Mouse (Mus musculus): Measurements from ENCODE around the gene Nrde2.
A peak's percentile ranks its signal among the peaks of the same experiment; 100 is the strongest.
"Not testable (repeated sequence)": the region's sequence is repeated elsewhere in the genome, so short reads cannot be mapped to it uniquely, and the experiment has no call there.

The Nrde2 gene

GRCm38 (mm10) chr12:100159261-100159975 lies at the start of gene Nrde2:
Gene Nrde2, minus strand, starts transcription at chr12:100159653.
- peak; percentile 86 to 90 for DNase-seq (ENCODE audit: low spot score in 2 of 2)

- DNase-seq (ENCODE audit: low spot score in 2 of 2) = no peak
These were observed 47.5 kb upstream of the Nrde2 start for GRCm38 (mm10) chr12:100206926-100207325.

- no peak for DNase-seq (ENCODE audit: low spot score in 2 of 2)
These were observed 47.1 kb upstream of the Nrde2 start for GRCm38 (mm10) chr12:100206521-100206920.

GRCm38 (mm10) chr12:100205156-100205555 lies 45.7 kb upstream of the Nrde2 start:
- DNase-seq (ENCODE audit: low spot score in 2 of 2) = no peak

- DNase-seq (ENCODE audit: low spot score in 2 of 2) = no peak
These were observed 44.3 kb upstream of the Nrde2 start for GRCm38 (mm10) chr12:100203759-100204158.

GRCm38 (mm10) chr12:100201838-100202237 lies 42.4 kb upstream of the Nrde2 start:
- peak; percentile 87 to 93 for DNase-seq (ENCODE audit: low spot score in 2 of 2)

- DNase-seq (ENCODE audit: low spot score in 2 of 2) = no peak
These were observed 41.9 kb upstream of the Nrde2 start for GRCm38 (mm10) chr12:100201363-100201711.

- DNase-seq (ENCODE audit: low spot score in 2 of 2) = peak in 1 of 2 experiments; percentile 57
These were observed 41.4 kb upstream of the Nrde2 start for GRCm38 (mm10) chr12:100200645-100201362.

GRCm38 (mm10) chr12:100199891-100200644 lies 40.6 kb upstream of the Nrde2 start:
- peak; percentile 59 to 64 for DNase-seq (ENCODE audit: low spot score in 2 of 2)

GRCm38 (mm10) chr12:100198967-100199660 lies 39.7 kb upstream of the Nrde2 start, which contains the start of gene Calm1:
Gene Calm1, plus strand, starts transcription at chr12:100199435.
- DNase-seq (ENCODE audit: low spot score in 2 of 2) = peak; percentile 91 to 93

- DNase-seq (ENCODE audit: low spot score in 2 of 2) = no peak
These were observed 37.3 kb upstream of the Nrde2 start for GRCm38 (mm10) chr12:100196786-100197185.

- no peak for DNase-seq (ENCODE audit: low spot score in 2 of 2)
These were observed 34.7 kb upstream of the Nrde2 start for GRCm38 (mm10) chr12:100194181-100194580.

GRCm38 (mm10) chr12:100190802-100191201 lies 31.3 kb upstream of the Nrde2 start:
- no peak for DNase-seq (ENCODE audit: low spot score in 2 of 2)

- peak; percentile 29 to 35 for DNase-seq (ENCODE audit: low spot score in 2 of 2)
These were observed 28.4 kb upstream of the Nrde2 start for GRCm38 (mm10) chr12:100187756-100188430.

GRCm38 (mm10) chr12:100187013-100187755 lies 27.7 kb upstream of the Nrde2 start:
- peak; percentile 97 to 99 for DNase-seq (ENCODE audit: low spot score in 2 of 2)

- peak in 1 of 2 experiments; percentile 28 for DNase-seq (ENCODE audit: low spot score in 2 of 2)
These were observed 26.9 kb upstream of the Nrde2 start for GRCm38 (mm10) chr12:100186376-100186775.

GRCm38 (mm10) chr12:100185897-100186296 lies 26.4 kb upstream of the Nrde2 start:
- DNase-seq (ENCODE audit: low spot score in 2 of 2) = no peak

- not testable (repeated sequence) for DNase-seq (ENCODE audit: low spot score in 2 of 2)
These were observed 25.5 kb upstream of the Nrde2 start for GRCm38 (mm10) chr12:100184976-100185375.

- DNase-seq (ENCODE audit: low spot score in 2 of 2) = no peak
These were observed 24.5 kb upstream of the Nrde2 start for GRCm38 (mm10) chr12:100183970-100184369.

GRCm38 (mm10) chr12:100182676-100183075 lies 23.2 kb upstream of the Nrde2 start:
- DNase-seq (ENCODE audit: low spot score in 2 of 2) = no peak
